Mouse (Mus musculus) layer of hippocampus, postnatal 25 days (tissue): ENCODE results near the gene Eif3l. TPM values are rescaled to one million over a fixed set of nuclear protein-coding genes. Genes with fewer than 3 reads are reported as not detected.

Experiments
- DNase-seq, 2 experiments: peaks; one replicate each; pipeline ENCODE4 v3.0.0; 2022; ENCODE audit warnings: mixed read lengths in 2 of 2, low spot score in 1 of 2; ENCODE audit errors: extremely low spot score in 1 of 2
- total RNA-seq, 2 experiments: library from RNA; stranded (reverse); gene quantifications; 2 replicates each; pipeline ENCODE4 v1.2.3; 2021

Gene Eif3l
- total RNA-seq, 2 experiments from 2014 or later: 71.9 to 74.9 TPM

DNA sequence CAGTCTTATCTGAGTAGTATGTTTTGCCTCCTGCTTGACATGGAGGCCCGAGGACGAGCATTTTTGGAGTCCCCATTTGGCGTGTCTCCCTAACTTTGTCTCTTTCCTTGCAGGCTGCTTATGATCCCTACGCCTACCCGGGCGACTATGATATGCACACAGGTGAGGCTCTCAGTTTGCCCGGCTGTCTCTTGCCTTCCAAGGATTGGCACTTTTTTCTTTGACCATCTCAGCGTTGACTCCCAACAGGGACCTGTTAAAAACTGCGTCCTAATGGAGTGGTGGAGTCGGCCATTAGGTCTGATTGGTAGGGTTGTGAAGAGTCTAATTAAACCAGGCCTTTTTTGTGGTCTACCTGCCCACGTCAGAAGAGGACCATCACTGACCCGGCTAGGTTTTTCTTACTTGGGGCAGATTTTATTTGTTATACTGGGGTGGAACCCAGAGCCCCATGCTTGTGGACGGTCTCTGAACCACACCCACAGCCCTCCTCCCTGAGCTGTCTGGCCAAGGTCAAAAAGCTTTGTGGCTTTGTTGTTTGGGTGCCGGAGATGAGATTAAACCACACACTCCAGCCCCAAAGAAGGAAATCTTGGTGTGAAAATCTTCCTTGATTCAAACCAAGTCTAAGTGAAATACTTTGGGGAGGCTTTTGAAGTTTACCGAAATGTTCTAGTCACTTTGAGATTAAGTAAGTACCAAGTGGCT lies 833 bp downstream of the Eif3l start:
- no peak for DNase-seq

DNA sequence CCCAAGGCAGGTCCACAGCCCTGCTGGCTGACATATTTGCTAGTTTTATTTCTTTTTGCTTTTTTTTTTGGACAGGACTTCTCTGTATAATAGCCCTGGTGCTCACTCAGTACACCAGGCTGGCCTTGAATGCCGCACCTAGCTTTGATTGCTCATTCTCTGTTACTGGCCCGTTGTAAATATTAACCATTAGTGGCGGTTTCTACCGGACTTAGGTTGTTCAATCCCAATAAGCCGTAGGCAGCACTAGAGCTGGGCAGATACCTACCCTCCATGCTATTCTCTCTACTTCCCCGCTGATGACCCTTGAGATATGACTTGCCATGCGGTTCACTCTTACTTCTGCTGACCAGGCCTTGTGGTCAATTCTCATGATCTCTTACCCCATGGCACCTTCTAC lies 4.6 kb downstream of the Eif3l start:
- DNase-seq: no peak

DNA sequence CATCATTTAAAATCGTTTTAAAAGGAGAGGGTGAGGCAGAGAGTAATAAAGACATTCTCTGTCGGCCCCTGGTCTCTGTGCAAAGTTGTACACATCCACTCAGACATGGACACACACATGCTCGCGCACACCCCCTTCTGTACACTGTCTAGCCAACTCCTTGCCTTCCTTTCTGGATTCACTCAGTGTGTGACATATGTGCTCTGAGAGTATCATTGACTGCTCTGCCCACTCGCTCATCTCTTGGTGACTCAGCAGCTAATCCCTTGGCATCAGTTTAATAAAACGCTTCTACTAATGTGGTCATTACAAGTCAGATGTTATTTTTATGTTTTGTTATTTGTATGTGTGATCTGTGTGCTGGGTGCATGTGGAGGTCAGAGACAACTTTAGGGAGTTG lies 17.3 kb downstream of the Eif3l start:
- DNase-seq: no peak

DNA sequence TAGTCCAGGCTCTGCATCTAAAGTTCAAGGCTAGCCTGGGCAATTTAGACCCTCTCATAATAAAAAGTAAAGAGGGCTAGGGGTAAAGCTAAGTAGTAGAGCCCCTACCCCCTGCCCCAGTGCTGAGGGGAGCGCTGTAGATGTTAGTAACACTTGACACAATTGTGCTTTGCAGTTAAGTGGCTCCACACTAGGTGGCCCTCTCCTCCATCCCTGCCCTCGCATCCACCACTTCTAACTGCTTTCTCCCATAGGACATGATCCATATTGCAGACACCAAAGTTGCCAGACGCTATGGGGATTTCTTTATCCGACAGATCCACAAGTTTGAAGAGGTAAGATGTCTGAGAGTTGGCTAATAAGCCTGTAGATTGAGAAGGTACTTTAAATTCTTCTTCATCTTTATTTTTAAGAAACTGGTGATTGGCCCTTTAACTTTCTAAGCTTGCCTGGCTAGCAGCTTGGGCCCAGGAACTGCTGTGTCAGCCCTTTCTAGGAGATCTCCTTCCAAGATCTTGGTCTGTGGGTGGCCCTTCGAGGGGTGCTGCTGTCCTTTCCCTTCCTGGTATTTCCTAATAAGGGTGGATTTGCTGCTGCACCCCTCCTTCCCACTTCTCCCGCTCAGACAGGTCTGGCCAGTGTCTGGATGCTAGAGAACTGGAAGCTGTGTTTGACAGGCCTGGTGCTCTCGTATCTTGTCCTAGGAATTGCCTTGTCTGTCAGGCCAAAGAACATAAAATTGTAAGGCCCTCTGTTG lies 18.3 kb downstream of the Eif3l start:
- peak in 1 of 2 experiments; percentile 51 for DNase-seq

DNA sequence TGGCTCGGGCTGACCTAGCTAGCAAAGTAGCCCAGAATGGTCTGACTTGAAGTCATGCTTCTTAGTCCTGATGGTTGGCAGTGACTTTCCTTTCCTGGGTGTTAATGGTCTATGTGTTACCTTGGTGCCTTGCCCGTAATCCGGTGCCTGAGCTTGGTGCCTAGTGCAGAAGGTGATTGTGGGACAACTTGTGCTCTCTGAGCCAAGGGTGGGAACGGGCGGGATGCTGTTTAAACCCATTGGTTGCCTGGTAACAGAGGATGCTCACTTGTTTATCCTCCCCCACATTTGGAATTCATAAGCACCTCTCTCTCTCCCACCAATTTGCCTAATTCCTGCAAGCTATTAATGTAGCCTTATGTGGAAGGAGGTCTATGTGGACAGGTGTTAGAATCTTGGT lies 20.5 kb downstream of the Eif3l start:
- DNase-seq: no peak

DNA sequence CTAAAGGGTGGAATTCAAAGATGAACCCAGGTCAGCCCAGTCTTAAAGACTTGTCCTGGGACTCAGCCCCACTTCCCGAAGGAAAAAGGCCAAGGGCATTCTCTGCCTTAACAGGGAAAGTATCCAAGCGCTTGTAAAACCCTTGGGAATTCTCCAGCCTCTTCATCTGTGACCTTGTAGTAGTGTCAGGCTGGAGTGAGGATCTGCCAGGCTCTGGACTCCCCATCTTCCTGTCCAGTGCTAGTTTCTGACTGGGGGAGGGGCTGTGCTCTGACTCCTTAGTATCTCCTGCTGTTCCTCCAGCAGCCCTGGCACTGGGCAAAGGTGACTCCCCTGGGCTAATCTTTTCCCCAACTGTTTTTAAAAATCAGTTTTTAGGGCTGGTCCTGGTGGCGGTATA lies 21.6 kb downstream of the Eif3l start:
- DNase-seq: no peak

DNA sequence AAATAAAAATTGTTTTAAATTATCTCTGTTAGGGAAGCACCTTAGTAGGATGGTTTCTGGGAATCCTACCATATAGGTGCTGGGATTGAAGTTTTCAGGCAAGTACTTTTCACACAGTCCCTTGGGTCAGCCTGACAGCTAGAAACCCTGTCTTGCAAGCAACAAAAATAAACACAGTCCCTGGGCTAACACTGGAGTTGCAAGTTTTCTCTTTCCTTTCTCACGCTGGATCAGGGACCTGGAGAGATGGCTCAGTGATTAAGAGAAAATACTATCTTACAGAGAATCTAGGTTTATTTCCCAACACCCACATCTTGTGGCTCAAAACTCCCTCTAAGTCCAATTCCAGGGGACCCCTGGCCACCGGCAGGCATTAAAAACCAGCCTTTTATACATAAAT lies 22.2 kb downstream of the Eif3l start:
- no peak for DNase-seq

DNA sequence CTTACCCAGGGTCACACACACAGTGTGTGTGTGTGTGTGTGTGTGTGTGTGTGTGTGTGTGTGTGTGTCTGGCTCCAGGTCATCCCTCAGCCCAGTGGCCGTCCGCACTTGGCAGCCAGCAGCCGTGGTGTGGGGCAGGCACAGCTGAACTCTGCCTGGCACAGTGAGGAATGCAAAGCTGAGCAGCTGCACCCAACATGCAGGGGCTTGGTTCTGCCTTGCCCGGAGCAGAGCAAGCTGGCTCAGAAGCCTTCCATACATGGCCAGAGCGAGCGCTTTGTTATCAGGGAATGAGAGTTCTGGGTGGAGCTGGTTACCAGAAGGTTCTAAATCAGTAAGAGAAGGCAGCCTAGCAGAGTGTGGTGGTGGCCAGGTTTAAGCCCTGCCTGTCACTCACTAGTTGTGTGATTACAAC lies 22.6 kb downstream of the Eif3l start:
- no peak for DNase-seq

DNA sequence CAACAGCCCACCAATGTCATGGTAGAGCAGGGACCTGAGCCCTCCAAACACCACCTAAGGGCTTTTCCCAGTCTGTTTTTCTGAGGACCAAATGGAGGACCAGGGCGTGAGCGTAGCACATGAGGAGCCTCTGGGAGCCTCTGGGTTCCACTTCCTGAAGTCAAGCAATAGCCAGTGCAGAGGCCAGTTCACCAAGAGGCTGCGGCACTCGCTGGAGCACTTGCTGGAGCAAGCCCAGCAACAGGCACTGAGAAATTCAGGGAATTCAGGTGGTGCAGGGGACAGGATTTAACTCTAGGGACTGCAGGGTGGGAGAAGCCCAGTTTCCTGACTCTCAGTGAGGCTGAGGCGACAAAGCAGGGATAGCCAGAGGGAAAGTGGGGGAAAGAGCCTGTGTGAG lies 23.2 kb downstream of the Eif3l start:
- no peak for DNase-seq

DNA sequence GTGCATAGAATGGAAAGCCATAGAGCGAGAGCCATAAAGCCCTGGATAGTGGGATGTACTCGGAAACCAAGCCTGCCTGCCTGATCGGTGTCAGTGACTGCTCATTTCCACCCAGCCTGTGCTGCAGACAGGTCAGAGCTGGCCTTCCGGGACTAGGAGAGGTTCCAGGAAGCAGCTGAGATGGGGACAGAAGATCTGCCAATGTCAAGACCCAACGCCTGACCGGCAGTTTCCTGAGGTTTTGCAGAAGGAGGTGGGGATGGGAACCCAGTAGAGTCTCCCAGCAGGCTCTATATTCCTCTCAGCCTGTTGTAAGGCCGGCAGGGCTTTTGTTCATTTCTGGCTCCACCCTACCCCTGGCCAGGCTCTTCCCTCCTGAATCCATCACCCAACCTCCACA lies 23.9 kb downstream of the Eif3l start:
- DNase-seq: no peak

DNA sequence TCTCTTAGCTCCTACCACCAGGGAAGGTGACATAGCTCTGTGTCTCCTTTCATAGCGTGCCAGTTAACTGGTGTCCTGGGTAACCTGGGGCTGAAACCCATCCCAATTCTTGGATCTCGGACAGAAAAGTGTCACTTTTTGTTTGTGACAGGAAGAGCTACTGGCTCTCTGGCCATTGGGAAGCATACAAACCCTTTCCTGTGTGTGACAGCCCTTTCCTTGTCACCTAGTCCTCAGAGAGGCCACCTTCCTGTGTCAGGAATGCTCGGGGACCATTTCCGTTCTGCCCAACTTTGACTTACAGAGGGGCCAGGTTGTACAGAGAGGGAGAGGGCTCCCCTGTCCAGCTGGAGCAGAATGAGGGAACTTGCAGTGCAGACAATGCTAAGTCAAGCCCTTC lies 24.5 kb downstream of the Eif3l start:
- no peak for DNase-seq

DNA sequence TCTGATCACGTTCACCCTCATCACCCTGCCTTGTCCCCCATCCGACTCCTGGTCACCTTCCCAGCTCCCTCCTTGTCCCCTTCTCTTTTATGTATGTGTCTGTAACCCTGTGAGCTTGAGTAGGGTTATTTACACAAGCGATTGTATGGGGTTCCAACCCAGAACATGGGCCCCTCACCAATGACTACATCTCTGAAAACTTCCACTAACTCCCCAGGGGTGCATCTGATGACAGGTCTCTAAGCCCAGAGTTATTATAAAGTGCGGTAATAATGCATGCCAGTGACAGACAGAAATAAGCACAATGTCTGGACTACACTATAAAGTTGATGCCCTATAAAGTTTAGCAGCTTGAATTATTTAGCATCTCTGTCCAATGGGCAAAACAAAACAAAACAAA lies 25.4 kb downstream of the Eif3l start:
- DNase-seq: no peak

DNA sequence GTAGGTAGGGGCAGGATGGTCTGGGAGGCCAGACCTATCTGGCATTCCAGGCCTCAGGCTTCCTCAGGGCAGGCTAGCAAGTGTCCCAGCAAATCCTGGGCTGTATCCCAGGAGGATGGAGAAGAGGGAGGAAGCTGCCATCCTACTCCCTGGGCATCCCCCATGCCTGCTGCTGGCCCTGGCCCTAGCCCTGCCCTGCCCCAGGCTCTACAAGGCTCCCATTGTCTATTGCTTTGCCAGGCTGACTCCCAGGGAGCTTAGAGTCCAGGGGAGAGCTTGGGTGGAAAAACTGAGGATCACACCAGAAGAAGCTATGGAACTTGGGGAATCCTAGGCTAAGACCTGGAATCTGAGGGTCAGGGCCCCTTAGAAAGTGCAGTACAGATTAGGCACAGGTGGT lies 26.6 kb downstream of the Eif3l start:
- no peak for DNase-seq

DNA sequence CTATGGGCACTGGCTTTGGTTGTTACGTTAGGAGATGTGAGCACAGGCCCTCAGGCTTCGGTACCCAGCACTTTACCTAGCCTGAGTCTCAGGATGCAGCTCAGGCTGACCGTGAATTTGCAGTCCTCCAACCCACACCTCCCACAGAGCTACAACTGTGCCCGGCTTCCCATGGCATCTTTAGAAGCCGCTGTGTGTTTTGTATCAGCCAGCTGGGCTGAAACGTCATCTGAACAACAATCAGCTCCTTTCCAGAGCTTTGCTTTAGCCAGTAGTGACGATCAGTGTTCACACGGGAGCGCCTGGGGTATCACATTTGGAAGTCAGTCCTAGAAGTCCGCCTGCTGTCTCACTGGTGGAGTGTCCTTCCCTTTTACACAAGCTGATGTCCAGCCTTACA lies 28.3 kb downstream of the Eif3l start:
- DNase-seq: no peak

DNA sequence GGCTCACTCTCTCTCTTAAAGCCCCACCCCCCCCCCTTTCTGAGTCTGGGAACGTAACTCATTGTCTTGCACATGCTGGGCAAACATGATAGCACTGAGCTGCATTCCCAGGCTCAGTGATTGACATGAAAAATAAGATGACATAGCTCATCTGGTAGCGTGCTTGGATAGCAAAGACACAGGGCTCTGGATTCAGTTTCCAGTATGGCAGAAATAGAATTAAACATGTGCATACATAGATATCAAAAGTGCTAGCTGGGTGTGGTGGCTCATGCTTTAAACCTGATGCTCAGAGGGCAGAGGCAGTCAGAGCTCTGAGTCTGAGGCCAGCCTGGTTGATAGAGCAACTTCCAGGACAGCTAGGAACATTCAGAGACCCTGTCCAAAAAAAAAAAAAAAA lies 30.8 kb downstream of the Eif3l start:
- no peak for DNase-seq

DNA sequence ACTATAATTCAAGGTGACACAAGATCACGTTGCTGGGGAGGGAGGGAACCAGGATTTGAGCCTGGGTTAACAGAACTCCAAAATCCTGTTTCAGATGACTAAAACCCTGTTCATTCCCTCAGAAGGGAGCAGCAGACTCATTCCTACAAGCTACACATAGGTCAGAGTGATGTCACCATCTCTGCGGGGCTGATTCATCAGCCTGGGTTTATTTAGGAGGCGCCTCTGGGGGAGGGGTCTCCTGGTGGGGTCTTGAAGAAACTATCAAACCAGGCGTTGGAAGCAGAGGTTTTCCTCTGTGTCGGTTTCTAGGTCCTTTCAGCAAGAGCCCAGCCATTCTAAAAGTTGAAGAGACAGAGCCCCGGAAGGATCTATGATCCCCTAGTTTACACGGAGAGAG lies 33.0 kb downstream of the Eif3l start:
- DNase-seq: no peak

DNA sequence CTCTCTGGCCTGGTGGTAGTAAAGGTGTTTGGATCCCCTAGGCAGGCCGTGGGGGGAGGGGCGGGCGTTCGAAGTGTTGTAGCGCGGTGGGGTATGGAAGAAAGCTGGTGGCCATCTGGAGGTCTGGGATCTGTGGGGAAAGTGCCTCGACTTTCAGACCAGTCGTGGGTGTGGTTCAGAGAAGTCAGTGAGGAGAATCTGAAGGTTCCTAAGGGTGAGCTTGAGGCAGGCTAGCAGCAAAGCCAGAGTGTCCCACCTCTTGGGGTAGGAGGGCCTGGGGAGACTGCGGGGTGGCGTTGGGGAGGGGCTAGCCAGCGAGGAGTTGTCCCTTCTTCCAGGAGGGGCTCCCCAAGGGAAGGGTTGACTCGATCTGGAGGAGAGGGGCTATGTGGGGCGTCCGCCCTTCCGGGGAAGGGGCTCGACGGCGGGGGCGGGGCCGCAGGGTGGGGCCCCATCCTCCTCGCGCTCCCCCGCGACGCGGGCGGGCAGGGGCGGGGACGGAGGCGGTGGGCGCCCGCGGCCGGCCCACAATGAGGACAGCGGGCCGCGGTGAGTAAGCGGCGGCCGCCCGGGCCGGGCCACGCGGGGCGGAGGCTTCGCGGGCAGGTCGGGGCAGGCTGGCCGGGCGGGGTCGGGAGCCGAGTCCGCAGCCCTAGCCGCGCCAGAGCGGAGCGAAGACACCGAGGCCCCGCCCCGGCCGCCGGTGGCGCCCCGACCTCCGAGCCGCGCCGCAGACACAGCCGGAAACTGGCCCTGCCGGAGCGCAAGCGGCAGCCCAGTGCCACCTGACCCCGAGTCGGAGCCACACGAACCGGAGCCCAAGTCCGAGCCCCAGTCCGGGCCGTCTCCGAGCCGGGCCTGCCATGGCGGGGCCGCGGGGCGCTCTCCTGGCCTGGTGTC lies 33.7 kb downstream of the Eif3l start, which contains the start of gene Micall1:
Gene Micall1, plus strand, starts transcription at position 478 of the 900 bp plus-strand sequence.
- DNase-seq: peak in 1 of 2 experiments; percentile 49

DNA sequence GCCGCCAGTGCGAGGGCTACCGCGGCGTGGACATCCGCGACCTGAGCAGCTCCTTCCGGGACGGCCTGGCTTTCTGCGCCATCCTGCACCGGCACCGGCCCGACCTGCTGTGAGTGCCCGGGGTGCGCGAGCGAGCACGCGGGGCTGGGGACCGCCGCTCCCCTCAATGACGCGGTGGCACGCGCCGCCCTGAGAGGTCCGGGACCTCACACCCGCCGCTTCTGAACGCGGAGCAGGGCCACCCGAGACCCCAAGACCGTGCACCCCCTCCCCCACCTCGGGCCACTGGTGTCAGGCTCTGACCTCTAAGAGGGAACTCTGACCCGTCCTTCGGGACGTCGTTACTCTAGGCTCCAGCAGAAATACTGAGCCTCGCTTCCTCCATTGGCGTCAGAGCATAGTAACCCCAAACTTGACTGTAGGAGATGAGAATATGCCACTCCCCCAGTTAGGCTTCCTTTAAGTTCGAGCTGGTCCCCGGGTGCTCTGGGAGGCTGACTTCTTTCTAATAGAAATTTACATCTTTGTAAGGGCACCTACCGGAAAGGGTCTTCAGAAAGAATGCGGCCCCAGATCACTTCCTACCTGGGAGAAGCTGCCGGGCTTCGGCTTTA lies 34.4 kb downstream of the Eif3l start:
- no peak for DNase-seq

DNA sequence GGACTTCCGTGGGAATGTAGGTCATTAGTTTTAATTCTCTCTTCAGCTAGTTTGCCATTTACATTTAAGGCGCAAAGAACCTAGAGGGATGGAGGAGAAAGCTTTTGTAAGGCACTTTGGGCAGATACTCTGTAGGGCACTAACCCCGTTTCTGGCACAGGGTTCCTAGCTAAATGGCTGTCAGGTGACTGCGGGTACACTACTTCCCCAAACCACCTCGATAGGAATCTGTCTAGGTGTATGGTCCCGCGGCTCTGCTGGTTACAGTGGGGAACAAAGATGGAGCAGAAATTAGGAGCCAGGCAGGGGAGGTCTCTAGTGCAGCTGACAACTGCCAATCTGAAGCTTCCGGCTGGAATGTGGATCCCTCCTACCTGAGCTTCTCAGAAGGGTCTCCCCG lies 35.1 kb downstream of the Eif3l start:
- DNase-seq: no peak

DNA sequence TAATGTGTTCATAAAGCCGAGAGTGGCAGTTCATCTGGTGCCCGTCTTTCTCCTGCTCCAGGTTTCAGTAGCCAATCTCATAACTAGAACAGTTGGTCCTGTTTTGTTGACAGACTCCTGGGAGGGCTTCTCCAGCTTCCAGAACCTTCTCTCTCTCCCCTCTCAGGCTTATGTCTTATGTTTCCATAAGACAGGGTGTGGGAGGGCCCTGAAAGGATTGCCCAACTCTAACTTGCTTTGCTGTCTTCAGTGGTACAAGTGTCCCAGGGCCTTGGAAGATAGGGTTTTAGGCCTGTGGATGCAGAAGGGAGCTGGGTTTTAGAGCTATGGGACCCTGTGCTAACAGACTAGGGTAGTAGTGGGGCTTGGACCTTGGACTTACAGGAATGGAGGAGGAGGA lies 35.5 kb downstream of the Eif3l start:
- DNase-seq: no peak

DNA sequence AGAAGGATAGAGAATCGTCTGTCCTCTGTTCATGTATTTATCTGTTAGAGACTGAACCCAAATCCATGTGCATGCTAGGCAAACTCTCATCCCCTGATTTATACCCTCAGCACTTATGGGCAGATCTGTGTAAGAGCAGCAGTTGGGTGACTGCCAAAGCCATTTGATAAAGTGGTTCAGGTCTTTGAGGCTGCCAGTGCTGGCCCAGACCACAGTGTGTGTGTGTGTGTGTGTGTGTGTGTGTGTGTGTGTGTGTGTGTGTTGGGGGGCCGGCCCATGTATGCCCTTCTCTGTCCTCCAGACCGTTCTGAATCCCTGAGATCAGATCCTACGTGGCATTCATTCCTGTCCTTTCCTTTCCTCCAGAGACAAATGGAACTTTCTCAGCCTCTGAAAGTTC lies 36.8 kb downstream of the Eif3l start:
- no peak for DNase-seq
